Mouse (Mus musculus) stomach, postnatal 0 days (tissue): ENCODE measurements around the gene Arhgap31.

Experiments used
- CTCF ChIP-seq: IDR thresholded peaks from 2 replicates; pipeline ENCODE4 v1.5.1; 2016; ENCODE audit warnings: antibody characterized with exemption, low read depth, mild to moderate bottlenecking, moderate library complexity
- EP300 ChIP-seq: optimal IDR thresholded peaks from 2 replicates; pipeline ENCODE3; 2016; ENCODE audit warnings: antibody characterized with exemption

DNA sequence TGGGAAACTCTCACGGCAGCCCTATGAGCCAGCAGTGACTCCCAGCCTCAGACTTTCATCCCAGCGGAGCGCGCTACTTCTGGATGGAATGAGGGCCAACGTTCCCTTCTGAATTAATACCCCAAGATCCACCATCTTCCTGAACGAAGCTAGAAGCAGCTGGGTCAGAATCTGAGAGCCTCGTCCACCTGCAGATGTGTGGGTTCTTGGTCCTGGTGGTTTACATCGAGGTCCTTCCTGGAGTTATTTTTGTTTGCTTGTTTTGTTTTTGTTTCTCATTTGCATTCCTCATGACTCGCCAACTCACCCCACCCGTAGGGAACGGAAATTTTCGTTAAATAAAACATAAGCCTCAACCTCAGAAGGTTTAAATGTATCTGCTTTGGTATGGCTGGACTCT, 61.8 kb downstream of the Arhgap31 start:
- TF ChIP-seq EP300 (no peak), CTCF (no peak)
